17 mouse cellular contexts compared by ENCODE assay signal in genomic region chr11:8251360-8251759, GRCm38 (mm10).
"Had no signal": no experiment of that assay in that cellular context is flagged by ENCODE, and none has a peak within 500 bp of the region (broad histone marks: within the 10 kb centered on the region; RNA-seq: fewer than 3 reads in every experiment).

No protein-coding gene starts in this region.

- H3K36me3 ChIP-seq: limb, embryonic 13.5 days; neural tube, embryonic 15.5 days had no signal

- H3K9ac ChIP-seq: limb, embryonic 13.5 days; liver, embryonic 14.5 days; neural tube, embryonic 15.5 days had no signal

- H3K27me3 ChIP-seq: limb, embryonic 13.5 days; megakaryocyte, embryonic 14.5 days; neural tube, embryonic 15.5 days had no signal

- H3K4me1 ChIP-seq: megakaryocyte, embryonic 14.5 days; neural tube, embryonic 15.5 days had no signal

- H3K9me3 ChIP-seq: limb, embryonic 13.5 days; megakaryocyte, embryonic 14.5 days; neural tube, embryonic 15.5 days had no signal

- H3K4me3 ChIP-seq: layer of hippocampus, adult 2 months; limb, embryonic 13.5 days; megakaryocyte, embryonic 14.5 days; myocyte; neural tube, embryonic 15.5 days had no signal

- H3K27ac ChIP-seq: layer of hippocampus, adult 2 months; limb, embryonic 13.5 days; liver, embryonic 14.5 days; macrophage; neural tube, embryonic 15.5 days had no signal

- DNase-seq: kidney, adult 11 months; kidney, adult 9 months; kidney, postnatal 10 days; kidney, postnatal 4 days; left cerebral cortex, postnatal 4 days; midbrain, embryonic 14.5 days; right cerebral cortex, adult 18-20 months; spleen, adult 18-20 months; thymus, adult 18-20 months; thymus, postnatal 14 days had no signal

- H3K4me2 ChIP-seq: limb, embryonic 13.5 days; neural tube, embryonic 15.5 days had no signal
